Mouse (Mus musculus) CH12.LX (cell line): ENCODE measurements around the gene Sorcs1. TPM values are rescaled to one million over a fixed set of nuclear protein-coding genes. Genes with fewer than 3 reads are reported as not detected.

Experiments
- DNase-seq: peaks from one replicate; pipeline ENCODE4 v3.0.0-alpha.2; 2013; ENCODE audit errors: extremely low read depth
- H3K27ac ChIP-seq: 2 replicates; pipeline ENCODE4 v1.5.1; 2012; ENCODE audit warnings: low read depth, mild to moderate bottlenecking, control low read depth, moderate library complexity; ENCODE audit not compliant: insufficient read depth
- H3K27me3 ChIP-seq: replicated peaks from 2 replicates; pipeline ENCODE3; 2012; ENCODE audit warnings: inconsistent platforms
- H3K36me3 ChIP-seq, 2 experiments: replicated peaks in 1 of 2; 2 replicates each; pipeline versions ENCODE3 to v1.6.1; 2012; ENCODE audit warnings: inconsistent platforms in 1 of 2, low read length in 1 of 2, mild to moderate bottlenecking in 1 of 2, mixed read lengths in 1 of 2, moderate library complexity in 1 of 2; ENCODE audit not compliant: control insufficient read depth in 1 of 2, insufficient read depth in 1 of 2
- H3K4me1 ChIP-seq, 2 experiments: 2 replicates each; pipeline ENCODE4 v1.6.1; 2012; ENCODE audit warnings: inconsistent platforms in 1 of 2, moderate library complexity in 1 of 2; ENCODE audit not compliant: insufficient read depth in 2 of 2, control insufficient read depth in 1 of 2
- H3K4me2 ChIP-seq: 2 replicates; pipeline ENCODE4 v1.6.1; 2012; ENCODE audit warnings: low read depth, mild to moderate bottlenecking, control low read depth; ENCODE audit not compliant: poor library complexity, insufficient read depth, severe bottlenecking
- H3K4me3 ChIP-seq, 3 experiments: fragments of 150-350 bp in 1 of 3; sonication (generic) in 1 of 3; replicated peaks in 1 of 3; 2 replicates each; pipeline versions ENCODE3 to v1.5.1; 2011 to 2012; ENCODE audit warnings: low read depth in 2 of 3, low read length in 2 of 3, mild to moderate bottlenecking in 2 of 3, moderate library complexity in 2 of 3, control low read depth in 1 of 3, improper control_type of control experiment in 1 of 3, inconsistent platforms in 1 of 3, mixed read lengths in 1 of 3; ENCODE audit not compliant: poor library complexity in 1 of 3
- H3K79me2 ChIP-seq: replicated peaks from 2 replicates; pipeline ENCODE4 v1.6.1; 2012; ENCODE audit warnings: mild to moderate bottlenecking, moderate library complexity; ENCODE audit not compliant: control insufficient read depth, poor library complexity, insufficient read depth, severe bottlenecking; ENCODE audit errors: extremely low read depth
- H3K9ac ChIP-seq: 2 replicates; pipeline ENCODE4 v1.6.1; 2012; ENCODE audit warnings: low read depth, mild to moderate bottlenecking, control low read depth, moderate library complexity; ENCODE audit not compliant: insufficient read depth
- H3K9me3 ChIP-seq: replicated peaks from 2 replicates; pipeline ENCODE3; 2012; ENCODE audit warnings: low read length, inconsistent platforms, mixed read lengths
- CHD2 ChIP-seq: IDR thresholded peaks from 2 replicates; pipeline ENCODE4 v1.6.1; 2011; ENCODE audit warnings: low read length, improper control_type of control experiment
- CTCF ChIP-seq, 2 experiments: IDR thresholded peaks in 1 of 2; conservative IDR thresholded peaks in 1 of 2; 2 replicates each; pipeline ENCODE4 v1.5.1; 2011 to 2012; ENCODE audit warnings: low read depth in 2 of 2, low read length in 2 of 2, improper control_type of control experiment in 1 of 2, inconsistent platforms in 1 of 2, mild to moderate bottlenecking in 1 of 2, moderate library complexity in 1 of 2
- ELF1 ChIP-seq: IDR thresholded peaks from 2 replicates; pipeline ENCODE4 v1.6.1; 2014; ENCODE audit warnings: low read depth, mild to moderate bottlenecking, inconsistent platforms, low read length, improper control_type of control experiment
- EP300 ChIP-seq: IDR thresholded peaks from 2 replicates; pipeline ENCODE4 v1.6.1; 2011; ENCODE audit warnings: low read length, improper control_type of control experiment
- GABPA ChIP-seq: IDR thresholded peaks from 2 replicates; pipeline ENCODE4 v1.6.1; 2012; ENCODE audit warnings: low read depth, low read length, improper control_type of control experiment, inconsistent platforms; ENCODE audit not compliant: insufficient replicate concordance
- IRF4 ChIP-seq: IDR thresholded peaks from 2 replicates; pipeline ENCODE4 v1.6.1; 2014; ENCODE audit warnings: low read depth, mild to moderate bottlenecking, inconsistent platforms, low read length, improper control_type of control experiment
- JUN ChIP-seq: IDR thresholded peaks from 2 replicates; pipeline ENCODE4 v1.6.1; 2011; ENCODE audit warnings: low read depth, mild to moderate bottlenecking, low read length, improper control_type of control experiment, moderate library complexity; ENCODE audit not compliant: insufficient read depth
- JUND ChIP-seq: conservative IDR thresholded peaks from 2 replicates; pipeline ENCODE4 v1.6.1; 2011; ENCODE audit warnings: low read depth, low read length, improper control_type of control experiment
- MXI1 ChIP-seq: IDR thresholded peaks from 2 replicates; pipeline ENCODE4 v1.6.1; 2011; ENCODE audit warnings: mild to moderate bottlenecking, low read depth, low read length, improper control_type of control experiment
- MYC ChIP-seq: IDR thresholded peaks from 2 replicates; pipeline ENCODE4 v1.6.1; 2011; ENCODE audit warnings: low read depth, mild to moderate bottlenecking, improper control_type of control experiment, low read length
- POLR2A ChIP-seq: IDR thresholded peaks from 2 replicates; pipeline ENCODE4 v1.6.1; 2011; ENCODE audit warnings: low read depth, mild to moderate bottlenecking, improper control_type of control experiment, low read length
- POLR2AphosphoS2 ChIP-seq: IDR thresholded peaks from 2 replicates; pipeline ENCODE4 v1.6.1; 2011; ENCODE audit warnings: low read depth, low read length, improper control_type of control experiment
- SIN3A ChIP-seq: IDR thresholded peaks from 2 replicates; pipeline ENCODE4 v1.6.1; 2012; ENCODE audit warnings: low read length, improper control_type of control experiment, inconsistent platforms
- ZC3H11A ChIP-seq: IDR thresholded peaks from 2 replicates; pipeline ENCODE4 v1.6.1; 2012; ENCODE audit warnings: low read depth, mild to moderate bottlenecking, inconsistent platforms, low read length, improper control_type of control experiment
- ZMIZ1 ChIP-seq: IDR thresholded peaks from 2 replicates; pipeline ENCODE4 v1.6.1; 2012; ENCODE audit warnings: low read depth, mild to moderate bottlenecking, inconsistent platforms, low read length, improper control_type of control experiment
- dilution Hi-C: fragments of 300-500 bp; cut with MboI; formaldehyde crosslinking; loops from 2 replicates; pipeline ENCODE4 v1.14.3; 2020; ENCODE audit warnings: low sequenced_read_pairs; ENCODE audit not compliant: extremely low pct_unique_long_range_greater_than_20kb, extremely low pct_ligation_motif_present
- in situ Hi-C: fragments of 300-500 bp; cut with MboI; formaldehyde crosslinking; loops from 3 replicates; pipeline ENCODE4 v1.14.3; 2019; ENCODE audit warnings: low sequenced_read_pairs, low pct_ligation_motif_present, low pct_unique_long_range_greater_than_20kb, mixed read lengths
- polyA plus RNA-seq: library from polyadenylated mRNA; unstranded; fragments of >175 nt; gene quantifications from 2 replicates; pipeline ENCODE4 v1.2.1, GENCODE M21; 2012; ENCODE audit warnings: low read depth; ENCODE audit not compliant: insufficient read length
- total RNA-seq, 2 experiments: library from RNA; depleted of rRNA; stranded (reverse); fragments of 300-350 nt in 1 of 2; fragments of >200 nt in 1 of 2; gene quantifications; 2 replicates each; pipeline ENCODE4 v1.2.3; 2012 to 2014

Gene Sorcs1
- total and polyA plus RNA-seq, 3 experiments = 0.08 TPM; not detected in 2

GRCm38 (mm10) chr19:50678946-50679345 is 500 bp upstream of the Sorcs1 start:
- Histone ChIP-seq H3K4me2 (no peak overlapping the region), H3K36me3 (no peaks in the 10 kb centered on the region), H3K4me3 (no peak overlapping the region), H3K4me1 (no peaks in the 10 kb centered on the region), H3K9ac (no peak overlapping the region), H3K9me3 (peaks cover 57% of the 10 kb centered on the region), H3K27me3 (no peaks in the 10 kb centered on the region), H3K79me2 (no peaks in the 10 kb centered on the region)
- no peak for DNase-seq
- dilution Hi-C loops = no loop called here
- in situ Hi-C loops = no loop called here
- TF ChIP-seq SIN3A = no peak
- TF ChIP-seq CTCF (conservative IDR thresholded peaks at IDR 0.05 in 1 of 2, IDR thresholded peaks at IDR 0.05 in 1 of 2; ENCODE audit: low read depth in 2 of 2, low read length in 2 of 2) = no peak
- TF ChIP-seq EP300 = no peak
- no peak for TF ChIP-seq CHD2
- no peak for TF ChIP-seq JUN
- no peak for TF ChIP-seq JUND
- TF ChIP-seq ELF1 = no peak
- TF ChIP-seq, all 38 proteins: peak for 0
- H3K27ac ChIP-seq = no peak overlapping the region

GRCm38 (mm10) chr19:50676578-50677524 is 1.6 kb downstream of the Sorcs1 start:
- Histone ChIP-seq H3K9ac (no peak overlapping the region), H3K79me2 (no peaks in the 10 kb centered on the region), H3K27me3 (no peaks in the 10 kb centered on the region), H3K9me3 (peaks cover 51% of the 10 kb centered on the region), H3K27ac (no peak overlapping the region), H3K4me2 (no peak overlapping the region), H3K4me3 (no peak overlapping the region), H3K4me1 (no peaks in the 10 kb centered on the region), H3K36me3 (no peaks in the 10 kb centered on the region)
- TF ChIP-seq IRF4 (no peak), ELF1 (no peak), ZC3H11A (no peak), POLR2AphosphoS2 (no peak), EP300 (no peak)
- in situ Hi-C loops (no loop called here), dilution Hi-C loops (no loop called here)
- DNase-seq = no peak

- Histone ChIP-seq H3K9me3 (peaks cover 56% of the 10 kb centered on the region), H3K4me1 (no peaks in the 10 kb centered on the region), H3K27ac (no peak overlapping the region), H3K4me2 (no peak overlapping the region), H3K4me3 (no peak overlapping the region), H3K36me3 (no peaks in the 10 kb centered on the region), H3K79me2 (no peaks in the 10 kb centered on the region), H3K27me3 (no peaks in the 10 kb centered on the region), H3K9ac (no peak overlapping the region)
- in situ Hi-C loops (no loop called here), dilution Hi-C loops (no loop called here)
- no peak for TF ChIP-seq GABPA
- TF ChIP-seq ZMIZ1 = no peak
- no peak for TF ChIP-seq POLR2A
- no peak for TF ChIP-seq MXI1
- TF ChIP-seq MYC = no peak
- DNase-seq = no peak
Observed at GRCm38 (mm10) chr19:50674921-50675320, 3.5 kb downstream of the Sorcs1 start.
